Mouse (Mus musculus) 416B (cell line): Measurements from ENCODE around the gene Qrfpr.
A peak's percentile ranks its signal among the peaks of the same experiment; 100 is the strongest.

ENCODE experiments used
- DNase-seq: peaks from one replicate; pipeline ENCODE4 v3.0.0; 2011; ENCODE audit warnings: low read depth

Qrfpr gene

GRCm38 (mm10) chr3:36150537-36150933 lies 71.6 kb downstream of the Qrfpr start:
- no peak for DNase-seq

- no peak for DNase-seq
Measured at GRCm38 (mm10) chr3:36138996-36139395, 83.1 kb downstream of the Qrfpr start.

GRCm38 (mm10) chr3:36138171-36138660 lies 83.9 kb downstream of the Qrfpr start:
- DNase-seq = no peak

GRCm38 (mm10) chr3:36137560-36137959 lies 84.6 kb downstream of the Qrfpr start:
- peak; percentile 86 for DNase-seq

- DNase-seq = peak; percentile 18
Measured at GRCm38 (mm10) chr3:36136152-36136551, 86.0 kb downstream of the Qrfpr start.
